Mouse (Mus musculus) olfactory bulb, adult 2 months (tissue): ENCODE data around the gene Nxn. TPM values are rescaled to one million over a fixed set of nuclear protein-coding genes. Genes with fewer than 3 reads are reported as not detected.

Source experiments
- H3K27ac ChIP-seq: fragments of 200-500 bp; 2 replicates; pipeline ENCODE4 v1.5.1; 2012; ENCODE audit warnings: low read depth, low read length; ENCODE audit not compliant: insufficient read depth
- H3K4me1 ChIP-seq: fragments of 200-500 bp; 2 replicates; pipeline ENCODE4 v1.6.1; 2012; ENCODE audit warnings: low read length; ENCODE audit not compliant: control insufficient read depth, insufficient read depth
- H3K4me3 ChIP-seq: fragments of 200-500 bp; 2 replicates; pipeline ENCODE4 v1.5.1; 2012; ENCODE audit warnings: mild to moderate bottlenecking, low read depth, low read length, moderate library complexity; ENCODE audit not compliant: insufficient read depth
- CTCF ChIP-seq: fragments of 200-500 bp; IDR thresholded peaks from 2 replicates; pipeline ENCODE4 v1.5.1; 2012; ENCODE audit warnings: low read depth, mild to moderate bottlenecking, low read length, moderate library complexity; ENCODE audit not compliant: insufficient read depth
- POLR2A ChIP-seq: fragments of 200-500 bp; IDR thresholded peaks from 2 replicates; pipeline ENCODE4 v1.6.1; 2012; ENCODE audit warnings: mild to moderate bottlenecking, low read depth, low read length, moderate library complexity; ENCODE audit not compliant: insufficient read depth
- WGBS: fragments of 180-500 bp; shearing (Covaris S2); methylation state at CpG from one replicate; pipeline ENCODE4 v1.1.7; 2018; 5-methylcytosine and 5-hydroxymethylcytosine counted together
- polyA plus RNA-seq: library from polyadenylated mRNA; stranded (reverse); fragments of >200 nt; gene quantifications from 2 replicates; pipeline ENCODE4 v1.2.4, GENCODE M21; 2012; ENCODE audit warnings: low replicate concordance; ENCODE audit not compliant: missing spikeins, insufficient read depth, insufficient read length

Nxn gene
- polyA plus RNA-seq, 1 experiment: not detected

DNA sequence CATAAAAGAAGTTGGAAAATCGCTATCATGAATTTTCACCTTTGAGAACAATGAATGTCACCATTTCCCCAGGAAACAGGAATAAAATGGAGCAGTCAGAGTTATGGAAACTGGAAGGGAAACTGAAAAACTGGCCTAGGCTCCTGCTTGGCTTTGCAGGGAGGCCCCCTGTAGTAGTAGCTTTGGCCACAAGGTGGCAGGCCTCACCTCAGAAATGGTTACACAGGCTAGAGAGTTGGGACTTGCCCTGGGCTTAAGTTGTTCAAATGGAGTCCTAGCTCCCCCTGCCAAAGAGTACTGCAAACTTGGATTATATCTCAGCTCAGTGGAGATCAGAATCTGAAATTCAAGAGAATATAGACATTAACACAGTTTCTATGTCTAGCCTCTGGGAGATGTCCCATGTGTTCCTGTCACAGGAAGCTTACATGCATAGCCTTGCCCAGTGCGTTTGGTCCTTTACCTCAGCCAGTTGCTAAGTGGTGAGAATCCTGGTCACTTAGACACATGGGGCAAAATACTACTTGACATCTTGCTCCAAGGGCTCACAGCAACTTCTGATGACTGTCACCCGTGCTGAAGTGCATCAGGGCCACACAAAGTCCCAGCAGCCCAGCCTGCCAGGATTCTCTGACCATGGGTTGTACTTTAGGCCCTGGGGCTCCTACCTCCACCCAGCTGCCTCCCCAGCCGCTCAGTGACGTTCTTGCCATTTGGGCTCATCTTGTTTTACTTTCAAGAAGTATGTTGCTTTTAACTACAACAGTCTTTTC is 145.6 kb downstream of the Nxn start:
- no peak overlapping the region for H3K4me3 ChIP-seq
- H3K4me1 ChIP-seq: peaks cover 31% of the 10 kb centered on the region
- TF ChIP-seq CTCF: peak; percentile 66
- TF ChIP-seq POLR2A: no peak
- WGBS: 33% methylated on average over 5 of the region's 5 CpGs
- H3K27ac ChIP-seq: no peak overlapping the region

DNA sequence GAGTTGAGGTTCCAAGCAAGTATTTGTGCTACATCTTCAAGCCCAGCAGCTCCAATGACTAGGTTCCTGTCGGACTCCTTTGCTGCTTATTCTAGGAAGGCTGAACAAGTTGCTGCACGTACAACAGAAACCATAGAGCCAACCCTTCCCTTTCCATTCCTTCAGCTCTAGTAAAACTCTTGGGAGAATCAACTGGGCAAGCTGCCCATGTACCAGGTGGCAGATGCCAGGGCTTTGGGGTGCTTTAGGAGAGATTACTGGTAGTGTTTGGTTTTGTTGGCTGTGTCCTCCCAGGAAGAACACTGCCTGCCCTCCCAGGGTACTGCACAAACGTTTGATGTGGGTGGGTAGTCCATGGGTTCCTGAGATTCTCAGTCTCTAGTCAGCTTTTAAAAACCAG is 146.9 kb downstream of the Nxn start:
- H3K4me1 ChIP-seq: peaks cover 21% of the 10 kb centered on the region
- TF ChIP-seq POLR2A (no peak), CTCF (no peak)
- no peak overlapping the region for H3K27ac ChIP-seq
- WGBS: 60% methylated on average over 3 of the region's 3 CpGs
- no peak overlapping the region for H3K4me3 ChIP-seq

DNA sequence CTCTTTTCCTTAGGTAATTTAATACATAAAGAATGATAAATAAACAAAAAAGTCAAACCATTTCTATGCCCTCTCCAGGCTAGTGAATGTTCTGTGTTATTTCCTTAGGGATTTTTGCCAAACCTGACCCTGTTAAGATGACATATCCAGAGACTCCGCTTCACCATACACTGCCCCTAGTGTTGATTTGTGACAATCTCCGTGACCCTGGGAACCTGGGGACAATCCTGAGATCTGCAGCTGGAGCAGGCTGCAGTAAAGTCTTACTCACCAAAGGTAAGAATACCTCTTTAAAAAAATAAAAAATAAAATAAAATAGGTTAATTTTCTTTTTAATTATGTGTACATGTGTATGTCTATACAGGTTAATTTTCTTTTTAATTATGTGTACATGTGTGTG is 151.7 kb downstream of the Nxn start:
- Histone ChIP-seq H3K27ac (no peak overlapping the region), H3K4me3 (no peak overlapping the region), H3K4me1 (peaks cover 2% of the 10 kb centered on the region; the same call in 1 of the 2 replicates)
- WGBS: 51% methylated on average over 2 of the region's 2 CpGs
- TF ChIP-seq CTCF (no peak), POLR2A (no peak)

DNA sequence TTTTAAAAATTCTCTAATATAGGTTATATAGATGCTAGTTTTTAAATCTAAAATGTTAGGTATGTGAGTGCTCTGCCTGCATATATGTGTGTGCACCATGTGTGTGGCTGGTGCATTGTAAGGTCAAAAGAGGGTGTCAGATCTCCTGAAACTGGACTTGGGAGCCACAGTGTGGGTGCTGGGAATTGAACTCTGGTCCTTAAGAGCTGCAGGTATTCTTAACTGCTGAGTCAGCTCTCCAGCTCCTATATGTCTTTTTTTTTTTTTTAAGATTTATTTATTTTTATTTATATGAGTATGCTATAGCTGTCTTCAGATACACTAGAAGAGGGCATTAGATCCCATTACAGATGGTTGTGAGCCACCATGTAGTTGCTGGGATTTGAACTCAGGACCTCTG is 152.5 kb downstream of the Nxn start:
- peaks cover 2% of the 10 kb centered on the region; the same call in 1 of the 2 replicates for H3K4me1 ChIP-seq
- no peak overlapping the region for H3K27ac ChIP-seq
- TF ChIP-seq POLR2A: no peak
- TF ChIP-seq CTCF: no peak
- H3K4me3 ChIP-seq: no peak overlapping the region

DNA sequence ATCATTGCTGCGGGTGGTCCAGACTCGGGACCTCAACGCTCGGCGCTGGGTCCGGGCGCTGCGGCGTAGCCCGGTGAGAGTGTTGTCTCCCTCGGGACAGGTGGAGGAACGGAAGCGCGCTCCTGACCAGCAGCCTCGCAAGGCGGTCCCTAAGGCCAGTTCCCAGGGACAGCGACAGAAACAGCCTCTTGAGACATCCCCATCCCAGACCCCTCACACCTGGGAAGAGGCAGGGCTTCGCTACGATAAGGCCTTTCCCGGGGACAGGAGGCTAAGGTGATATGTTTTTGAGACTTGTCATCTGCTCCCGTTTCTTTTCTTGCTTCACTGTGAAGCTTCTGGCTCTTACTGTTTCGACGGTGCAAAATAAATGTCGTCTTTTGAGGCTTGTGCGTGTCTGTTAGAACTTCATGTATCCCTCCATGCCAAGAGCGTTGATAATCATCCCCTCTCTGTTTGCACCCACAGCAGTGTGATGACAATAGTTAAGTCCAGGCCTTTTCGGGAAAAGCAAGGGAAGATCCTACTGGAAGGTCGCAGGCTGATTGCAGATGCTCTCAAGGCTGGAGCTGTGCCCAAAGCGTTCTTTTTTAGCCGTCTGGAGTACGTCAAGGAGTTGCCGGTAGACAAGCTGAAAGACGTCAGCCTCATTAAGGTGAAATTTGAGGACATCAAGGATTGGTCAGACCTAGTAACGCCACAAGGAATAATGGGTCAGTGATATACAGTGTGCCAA is 155.0 kb downstream of the Nxn start:
- 1% methylated on average over 34 of the region's 34 CpGs for WGBS
- H3K4me3 ChIP-seq: peak overlapping the region; percentile 87
- TF ChIP-seq POLR2A (no peak), CTCF (no peak)
- 0 out of 2 replicates have a peak overlapping the region, but pooled peaks have one; percentile 34 for H3K27ac ChIP-seq
- H3K4me1 ChIP-seq: peaks cover 2% of the 10 kb centered on the region; the same call in 1 of the 2 replicates

DNA sequence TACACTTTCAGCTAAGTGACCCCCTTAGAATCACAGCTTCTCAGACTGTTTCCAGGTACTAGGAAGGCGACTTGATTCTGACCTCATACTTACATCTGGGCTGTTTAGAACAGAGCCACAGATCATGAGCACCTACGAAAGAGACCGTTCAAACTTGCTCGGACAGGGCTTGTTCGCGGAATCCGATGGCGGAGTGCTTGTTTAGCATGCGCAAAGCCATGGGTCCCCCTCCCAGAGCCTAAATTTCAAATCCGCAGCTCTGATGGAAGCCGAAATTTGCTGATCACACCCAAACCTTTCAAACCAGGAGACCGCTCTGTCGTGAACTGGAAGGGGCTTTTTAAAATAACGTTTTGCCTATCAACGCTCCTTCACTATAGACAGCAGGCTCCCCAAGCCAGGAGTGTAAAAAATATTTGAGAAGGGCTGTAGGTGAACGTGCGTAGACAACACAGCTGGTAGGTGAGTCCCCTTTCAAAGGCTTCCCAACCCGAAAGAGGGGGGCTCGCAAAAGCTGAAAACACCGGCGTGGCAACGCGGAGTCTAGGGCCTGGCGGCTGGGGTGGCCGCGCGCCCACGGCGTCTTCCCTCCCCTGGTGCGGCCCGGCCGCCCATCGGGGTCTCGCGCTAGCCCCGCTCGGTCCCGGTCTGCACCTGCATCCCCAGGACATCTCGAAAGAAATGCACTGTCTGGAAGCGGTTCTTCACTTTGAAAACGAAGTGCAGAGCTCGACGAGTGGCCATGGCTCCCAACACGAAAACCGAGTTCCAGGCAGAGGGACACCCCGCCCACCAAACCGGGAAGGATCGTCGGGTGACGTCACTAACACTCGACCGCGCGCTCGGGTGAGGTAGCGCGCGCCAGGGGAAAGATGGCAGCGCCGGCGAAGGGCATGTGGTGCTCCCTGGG is 155.8 kb downstream of the Nxn start, which contains the start of the genes Mrm3 and Glod4:
Mrm3 (plus strand) TSS at position 815 of the 910 bp plus-strand sequence.
Glod4 (minus strand) TSS at position 825 of the 910 bp plus-strand sequence.
- peaks cover 2% of the 10 kb centered on the region; the same call in 1 of the 2 replicates for H3K4me1 ChIP-seq
- WGBS: under 1% methylated on average over 61 of the region's 61 CpGs
- H3K27ac ChIP-seq: peak within 1 kb of the TSS; percentile 54; the same call in 1 of the 2 replicates
- TF ChIP-seq CTCF: no peak
- TF ChIP-seq POLR2A: peak; percentile 74
- H3K4me3 ChIP-seq: peak within 1 kb of the TSS; percentile 87

DNA sequence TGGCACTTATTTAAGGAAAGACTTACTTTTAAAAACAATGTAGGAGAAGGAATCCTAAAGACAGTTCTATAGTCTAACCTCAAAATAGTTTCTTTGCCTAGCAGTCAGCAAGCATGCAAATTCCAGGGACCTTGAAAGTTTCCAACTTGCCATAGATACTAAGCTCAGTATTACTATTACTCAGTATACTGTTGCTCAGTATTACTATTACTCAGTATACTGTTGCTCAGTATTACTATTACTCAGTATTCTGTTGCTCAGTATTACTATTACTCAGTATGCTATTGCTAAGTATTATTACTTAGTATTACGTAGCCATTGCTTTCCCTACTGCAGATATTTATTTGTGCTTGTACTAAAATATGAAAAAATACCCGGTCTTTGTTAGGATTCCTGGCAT is 159.2 kb downstream of the Nxn start:
- H3K4me1 ChIP-seq: peaks cover 2% of the 10 kb centered on the region; the same call in 1 of the 2 replicates
- 97% methylated on average over 2 of the region's 2 CpGs for WGBS
- H3K4me3 ChIP-seq: no peak overlapping the region
- no peak overlapping the region for H3K27ac ChIP-seq
- no peak for TF ChIP-seq CTCF

DNA sequence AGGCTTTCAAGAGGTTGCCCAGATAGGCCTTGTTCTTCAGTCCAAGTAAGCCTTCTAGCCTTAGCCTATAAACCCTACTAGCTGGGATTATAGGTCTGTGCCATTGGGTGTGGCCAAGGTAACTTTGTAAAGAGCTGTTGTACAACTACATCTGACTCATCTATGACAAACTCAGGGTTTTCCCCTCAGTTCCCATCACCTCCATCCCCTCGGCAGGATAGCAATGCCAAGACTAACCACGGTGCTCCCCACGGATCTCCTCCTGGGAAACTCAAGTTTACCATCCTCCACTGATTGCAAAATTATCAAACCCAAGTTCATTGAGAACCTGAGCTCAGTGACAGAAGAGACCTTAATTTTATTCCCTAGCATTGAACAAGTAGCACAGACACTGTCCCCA is 162.8 kb downstream of the Nxn start:
- H3K27ac ChIP-seq: no peak overlapping the region
- H3K4me3 ChIP-seq: no peak overlapping the region
- WGBS: 91% methylated on average over 3 of the region's 3 CpGs
- no peaks in the 10 kb centered on the region for H3K4me1 ChIP-seq
- TF ChIP-seq CTCF: no peak
- TF ChIP-seq POLR2A: no peak

DNA sequence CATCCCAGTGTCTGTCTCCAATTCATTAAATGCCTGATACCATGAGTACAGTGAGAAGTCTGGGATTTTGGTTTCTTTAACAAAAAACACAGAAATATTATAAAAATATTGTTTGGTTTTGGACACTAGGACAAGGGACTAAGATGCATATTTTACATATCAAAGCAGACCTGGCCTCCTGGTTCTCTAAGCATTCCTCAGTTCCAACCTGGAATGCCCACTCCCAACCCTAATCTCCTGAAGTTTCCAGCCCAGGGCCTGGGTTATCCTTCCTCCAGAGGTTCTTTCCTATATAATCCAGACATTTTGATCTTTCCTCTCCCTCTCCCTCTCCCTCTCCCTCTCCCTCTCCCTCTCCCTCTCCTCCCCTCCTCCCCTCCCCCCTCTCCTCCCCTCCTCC is 173.9 kb downstream of the Nxn start:
- Histone ChIP-seq H3K4me3 (no peak overlapping the region), H3K27ac (no peak overlapping the region), H3K4me1 (no peaks in the 10 kb centered on the region)
- TF ChIP-seq POLR2A: no peak
- TF ChIP-seq CTCF: no peak
